Mouse (Mus musculus): Measurements from ENCODE around the gene Hspa12b. TPM values are rescaled to one million over a fixed set of nuclear protein-coding genes. Genes with fewer than 3 reads are reported as not detected.
A peak's percentile ranks its signal among the peaks of the same experiment; 100 is the strongest.

Hspa12b gene
- total RNA-seq, 2 experiments from 2014 or later = 11.7 to 14.8 TPM

- no peak for DNase-seq
- intact Hi-C loops (cut with DNase I) = no loop called here
- Histone ChIP-seq H3K27ac (no peak overlapping the region), H3K4me3 (no peak overlapping the region)
- no peak for TF ChIP-seq CTCF (IDR thresholded peaks at IDR 0.05)
Measured at GRCm38 (mm10) chr2:131145121-131145520, 18.0 kb downstream of the Hspa12b start.

GRCm38 (mm10) chr2:131145536-131145935 lies 18.5 kb downstream of the Hspa12b start:
- intact Hi-C loops (cut with DNase I) = no loop called here
- TF ChIP-seq CTCF (IDR thresholded peaks at IDR 0.05) = no peak
- Histone ChIP-seq H3K4me3 (no peak overlapping the region), H3K27ac (no peak overlapping the region)
- DNase-seq = no peak

- Histone ChIP-seq H3K4me3 (no peak overlapping the region), H3K27ac (0 out of 2 replicates have a peak overlapping the region, but pooled peaks have one; percentile 38)
- no peak for TF ChIP-seq CTCF (IDR thresholded peaks at IDR 0.05)
- intact Hi-C loops (cut with DNase I) = no loop called here
- no peak for DNase-seq
Measured at GRCm38 (mm10) chr2:131146193-131147042, 19.3 kb downstream of the Hspa12b start.

GRCm38 (mm10) chr2:131147043-131147365 lies 19.9 kb downstream of the Hspa12b start:
- H3K27ac ChIP-seq = 0 out of 2 replicates have a peak overlapping the region, but pooled peaks have one; percentile 38
- no peak overlapping the region for H3K4me3 ChIP-seq
- intact Hi-C loops (cut with DNase I) = no loop called here
- DNase-seq = no peak
- TF ChIP-seq CTCF (IDR thresholded peaks at IDR 0.05) = no peak

- TF ChIP-seq CTCF (IDR thresholded peaks at IDR 0.05) = no peak
- H3K4me3 ChIP-seq = no peak overlapping the region
- intact Hi-C loops (cut with DNase I) = no loop called here
- 0 out of 2 replicates have a peak overlapping the region, but pooled peaks have one; percentile 24 for H3K27ac ChIP-seq
- no peak for DNase-seq
Measured at GRCm38 (mm10) chr2:131148353-131149253, 21.5 kb downstream of the Hspa12b start.

GRCm38 (mm10) chr2:131149254-131149578 lies 22.1 kb downstream of the Hspa12b start:
- no peak overlapping the region for H3K27ac ChIP-seq
- DNase-seq = no peak
- no peak for TF ChIP-seq CTCF (IDR thresholded peaks at IDR 0.05)
- intact Hi-C loops (cut with DNase I) = no loop called here
- H3K4me3 ChIP-seq = no peak overlapping the region

- intact Hi-C loops (cut with DNase I) = no loop called here
- Histone ChIP-seq H3K27ac (no peak overlapping the region), H3K4me3 (no peak overlapping the region)
- no peak for DNase-seq
- no peak for TF ChIP-seq CTCF (IDR thresholded peaks at IDR 0.05)
Measured at GRCm38 (mm10) chr2:131152166-131152730, 25.2 kb downstream of the Hspa12b start.

GRCm38 (mm10) chr2:131154036-131154435 lies 27.0 kb downstream of the Hspa12b start:
- no peak for TF ChIP-seq CTCF (IDR thresholded peaks at IDR 0.05)
- H3K4me3 ChIP-seq = no peak overlapping the region
- intact Hi-C loops (cut with DNase I) = no loop called here
- no peak overlapping the region for H3K27ac ChIP-seq
- no peak for DNase-seq

GRCm38 (mm10) chr2:131156987-131157386 lies 29.9 kb downstream of the Hspa12b start:
- no peak for TF ChIP-seq CTCF (IDR thresholded peaks at IDR 0.05)
- no peak overlapping the region for H3K4me3 ChIP-seq
- intact Hi-C loops (cut with DNase I) = no loop called here
- no peak for DNase-seq
- no peak overlapping the region for H3K27ac ChIP-seq

- no peak for TF ChIP-seq CTCF (IDR thresholded peaks at IDR 0.05)
- intact Hi-C loops (cut with DNase I) = no loop called here
- DNase-seq = no peak
- Histone ChIP-seq H3K27ac (peak overlapping the region; percentile 97), H3K4me3 (peak overlapping the region; percentile 90)
Measured at GRCm38 (mm10) chr2:131159491-131159910, 32.4 kb downstream of the Hspa12b start.

- Histone ChIP-seq H3K4me3 (peak within 1 kb of the TSS; percentile 90), H3K27ac (peak within 1 kb of the TSS; percentile 97)
- no peak for TF ChIP-seq CTCF (IDR thresholded peaks at IDR 0.05)
- intact Hi-C loops (cut with DNase I) = loop anchor here (5.0 kb wide), 2 partner anchors 63 to 92 kb away; no protein-coding TSS in a partner anchor
- DNase-seq = peak; percentile 98
Measured at GRCm38 (mm10) chr2:131159938-131160581, 33.0 kb downstream of the Hspa12b start, which contains the start of gene 1700037H04Rik. 1700037H04Rik (minus strand) TSS chr2:131160081.

- H3K27ac ChIP-seq = peak overlapping the region; percentile 97
- peak overlapping the region; percentile 90 for H3K4me3 ChIP-seq
- intact Hi-C loops (cut with DNase I) = loop anchor here (5.0 kb wide), 2 partner anchors 63 to 92 kb away; no protein-coding TSS in a partner anchor
- peak; percentile 56 for TF ChIP-seq CTCF (IDR thresholded peaks at IDR 0.05)
- peak; percentile 32 for DNase-seq
Measured at GRCm38 (mm10) chr2:131160671-131161111, 33.6 kb downstream of the Hspa12b start.
